Mouse (Mus musculus) stomach, postnatal 0 days (tissue): ENCODE measurements around the gene Ppfibp2. TPM values are rescaled to one million over a fixed set of nuclear protein-coding genes. Genes with fewer than 3 reads are reported as not detected.

Experiments used
- ATAC-seq: fragments of 200-750 bp; cut with Nextera tagmentation; 2 replicates; pipeline ENCODE4 v1.8.0; 2017; ENCODE audit not compliant: low FRiP score, low TSS enrichment
- DNase-seq: peaks from one replicate; pipeline ENCODE4 v3.0.0-alpha.2; 2016; ENCODE audit warnings: low spot score
- H3K27ac ChIP-seq: fragments of 300-500 bp; sonication (generic); replicated peaks from 2 replicates; pipeline ENCODE4 v1.5.1; 2014; ENCODE audit warnings: mild to moderate bottlenecking, control low read depth
- H3K27me3 ChIP-seq: fragments of 300-500 bp; sonication (generic); 2 replicates; pipeline ENCODE4 v1.6.1; 2014; ENCODE audit warnings: low read length; ENCODE audit not compliant: control insufficient read depth, insufficient read depth
- H3K36me3 ChIP-seq: fragments of 300-500 bp; sonication (generic); 2 replicates; pipeline ENCODE4 v1.6.1; 2014; ENCODE audit warnings: low read length, mixed read lengths; ENCODE audit not compliant: control insufficient read depth, insufficient read depth
- H3K4me1 ChIP-seq: fragments of 300-500 bp; sonication (generic); replicated peaks from 2 replicates; pipeline ENCODE4 v1.6.1; 2014; ENCODE audit warnings: antibody characterized with exemption; ENCODE audit not compliant: control insufficient read depth, insufficient read depth
- H3K4me2 ChIP-seq: fragments of 300-500 bp; sonication (generic); replicated peaks from 2 replicates; pipeline ENCODE4 v1.6.1; 2014; ENCODE audit warnings: low read depth, mild to moderate bottlenecking, control low read depth, moderate library complexity
- H3K4me3 ChIP-seq: fragments of 300-500 bp; sonication (generic); 2 replicates; pipeline ENCODE4 v1.5.1; 2014; ENCODE audit warnings: low read depth, low read length, control low read depth
- H3K9ac ChIP-seq: fragments of 300-500 bp; sonication (generic); 2 replicates; pipeline ENCODE4 v1.6.1; 2014; ENCODE audit warnings: mild to moderate bottlenecking, low read length, control low read depth, mixed read lengths
- H3K9me3 ChIP-seq: fragments of 300-500 bp; sonication (generic); 2 replicates; pipeline ENCODE4 v1.6.1; 2016; ENCODE audit warnings: low read length; ENCODE audit not compliant: control insufficient read depth
- CTCF ChIP-seq: IDR thresholded peaks from 2 replicates; pipeline ENCODE4 v1.5.1; 2016; ENCODE audit warnings: antibody characterized with exemption, low read depth, mild to moderate bottlenecking, moderate library complexity
- EP300 ChIP-seq: optimal IDR thresholded peaks from 2 replicates; pipeline ENCODE3; 2016; ENCODE audit warnings: antibody characterized with exemption
- WGBS: fragments of 180-500 bp; shearing (Covaris S2); extraction: QIAGEN DNeasy Blood & Tissue Kit; methylation state at CpG from one replicate; pipeline ENCODE4 v1.1.7; 2014; 5-methylcytosine and 5-hydroxymethylcytosine counted together
- polyA plus RNA-seq: library from polyadenylated mRNA; unstranded; fragments of >200 nt; fragmentation: Nextera tagmentation; extraction: Ambion mirVana; gene quantifications from 2 replicates; pipeline ENCODE4 v1.2.1, GENCODE M21; 2015

Ppfibp2 gene
- polyA plus RNA-seq, 1 experiment from 2014 or later: 17.8 TPM

DNA sequence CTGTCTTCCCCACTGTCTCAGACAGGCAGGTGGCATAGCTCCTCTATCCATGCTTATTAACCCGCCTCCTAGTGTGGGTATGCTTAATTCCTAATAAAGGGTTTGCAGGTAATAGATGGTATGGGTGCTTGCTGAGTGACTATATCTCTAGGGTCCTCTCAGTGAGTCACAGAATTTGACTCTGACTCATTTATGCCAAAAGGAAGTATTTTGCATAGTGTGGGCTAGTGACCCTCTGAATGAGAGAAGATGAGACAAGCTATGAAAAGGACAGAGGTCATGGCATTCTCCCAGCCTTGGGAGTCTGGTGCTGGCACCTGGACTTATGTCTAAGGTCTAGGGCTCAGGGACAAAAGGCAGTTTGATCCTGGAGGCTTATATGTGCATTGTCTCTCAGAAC lies 125.8 kb downstream of the Ppfibp2 start:
- DNase-seq: no peak
- Histone ChIP-seq H3K9me3 (no peaks in the 10 kb centered on the region), H3K27ac (no peak overlapping the region)

DNA sequence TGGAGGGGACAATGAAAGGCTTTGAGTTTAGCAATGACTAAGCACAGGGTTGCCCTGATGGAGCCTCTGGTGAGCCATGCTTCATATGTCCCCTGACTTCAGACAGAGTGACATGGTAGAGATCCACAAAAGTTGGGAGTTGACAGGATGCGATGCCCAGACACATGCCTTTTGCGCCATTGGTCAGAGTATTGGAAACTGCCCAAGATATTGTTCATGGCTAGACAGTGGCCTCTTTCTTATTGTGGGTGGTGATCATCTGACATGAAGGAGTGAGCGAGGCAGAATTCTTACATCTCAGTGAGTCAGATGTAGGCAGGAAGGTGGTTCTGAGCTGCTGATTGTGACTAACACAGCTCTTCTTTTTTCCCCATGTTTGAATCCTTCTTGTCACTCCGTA lies 127.5 kb downstream of the Ppfibp2 start:
- H3K4me1 ChIP-seq: no peaks in the 10 kb centered on the region
- no peak for DNase-seq
- no peaks in the 10 kb centered on the region for H3K27me3 ChIP-seq
- H3K36me3 ChIP-seq: peaks cover 27% of the 10 kb centered on the region
- no peak for TF ChIP-seq EP300
- no peak for TF ChIP-seq CTCF
- no peak overlapping the region for H3K4me3 ChIP-seq
- ATAC-seq: no peak
- no peak overlapping the region for H3K4me2 ChIP-seq
- WGBS: 89% methylated on average over 4 of the region's 4 CpGs
- H3K27ac ChIP-seq: no peak overlapping the region
- no peak overlapping the region for H3K9ac ChIP-seq
- H3K9me3 ChIP-seq: no peaks in the 10 kb centered on the region

More for the DNA sequence above, 125.8 kb downstream of the Ppfibp2 start:
- Histone ChIP-seq H3K27me3 (no peaks in the 10 kb centered on the region), H3K4me2 (no peak overlapping the region), H3K4me1 (no peaks in the 10 kb centered on the region), H3K4me3 (no peak overlapping the region), H3K9ac (no peak overlapping the region), H3K36me3 (peaks cover 27% of the 10 kb centered on the region)
- WGBS: 100% methylated on average over 1 of the region's 1 CpGs
- TF ChIP-seq CTCF (no peak), EP300 (no peak)
- ATAC-seq: no peak

DNA sequence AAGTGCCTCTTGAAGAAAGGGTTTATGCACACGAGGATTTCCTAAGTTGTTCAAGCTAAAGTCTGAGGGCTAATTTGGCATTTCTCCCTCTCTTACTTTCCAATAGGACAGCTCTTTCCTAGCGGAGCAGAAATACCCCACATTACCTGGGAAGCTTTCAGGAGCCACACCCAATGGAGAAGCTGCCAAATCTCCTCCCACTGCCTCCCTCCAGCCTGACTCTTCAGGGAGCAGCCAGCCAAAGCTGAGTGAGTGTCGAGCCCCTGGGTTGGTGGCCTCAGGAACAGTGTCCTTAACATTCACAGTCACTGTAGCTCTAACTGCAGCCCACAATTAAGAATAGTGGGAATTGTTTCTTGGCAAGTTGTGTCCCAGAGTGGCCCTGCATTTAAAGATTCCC lies 132.5 kb downstream of the Ppfibp2 start:
- no peak overlapping the region for H3K4me2 ChIP-seq
- no peak for ATAC-seq
- H3K36me3 ChIP-seq: peaks cover 24% of the 10 kb centered on the region
- TF ChIP-seq CTCF (no peak), EP300 (no peak)
- no peak for DNase-seq
- WGBS: 39% methylated on average over 3 of the region's 3 CpGs
- no peak overlapping the region for H3K9ac ChIP-seq
- H3K4me3 ChIP-seq: no peak overlapping the region
- H3K27ac ChIP-seq: no peak overlapping the region
- no peaks in the 10 kb centered on the region for H3K27me3 ChIP-seq
- no peaks in the 10 kb centered on the region for H3K9me3 ChIP-seq
- no peaks in the 10 kb centered on the region for H3K4me1 ChIP-seq

GRCm38 (mm10) chr7:107730587-107730986 lies 135.6 kb downstream of the Ppfibp2 start:
- peaks cover 13% of the 10 kb centered on the region for H3K36me3 ChIP-seq
- no peak overlapping the region for H3K4me2 ChIP-seq
- TF ChIP-seq CTCF: no peak
- TF ChIP-seq EP300: no peak
- no peak overlapping the region for H3K27ac ChIP-seq
- no peak overlapping the region for H3K9ac ChIP-seq
- H3K4me3 ChIP-seq: no peak overlapping the region
- no peaks in the 10 kb centered on the region for H3K27me3 ChIP-seq
- WGBS: 58% methylated on average over 10 of the region's 10 CpGs
- H3K9me3 ChIP-seq: no peaks in the 10 kb centered on the region
- no peaks in the 10 kb centered on the region for H3K4me1 ChIP-seq
- DNase-seq: no peak
- no peak for ATAC-seq

DNA sequence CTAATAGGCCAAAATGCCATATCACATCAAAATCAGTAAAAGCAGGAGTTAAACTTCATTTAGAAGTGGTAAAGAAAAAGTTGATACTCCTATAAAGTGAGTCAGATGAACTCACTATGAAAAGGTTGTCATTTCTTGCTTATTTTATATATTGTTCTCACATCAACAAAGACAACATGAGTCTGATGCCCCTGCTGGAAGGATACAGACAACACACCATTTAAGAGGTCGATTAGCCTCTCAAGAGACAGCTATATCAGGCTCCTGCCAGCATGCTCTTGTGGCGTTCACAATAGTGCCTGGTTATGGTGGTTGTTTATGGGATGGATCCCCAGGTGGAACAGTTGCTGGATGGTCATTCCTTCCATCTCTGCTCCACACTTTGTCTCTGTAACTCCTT lies 138.2 kb downstream of the Ppfibp2 start:
- no peak overlapping the region for H3K9ac ChIP-seq
- DNase-seq: no peak
- no peaks in the 10 kb centered on the region for H3K27me3 ChIP-seq
- peak; percentile 32; the same call in 1 of the 2 replicates for TF ChIP-seq CTCF
- TF ChIP-seq EP300: no peak
- no peaks in the 10 kb centered on the region for H3K4me1 ChIP-seq
- H3K4me2 ChIP-seq: no peak overlapping the region
- no peaks in the 10 kb centered on the region for H3K9me3 ChIP-seq
- H3K27ac ChIP-seq: no peak overlapping the region
- WGBS: 83% methylated on average over 2 of the region's 2 CpGs
- H3K36me3 ChIP-seq: peaks cover 9% of the 10 kb centered on the region
- no peak for ATAC-seq
- H3K4me3 ChIP-seq: no peak overlapping the region

- TF ChIP-seq EP300: no peak
- TF ChIP-seq CTCF: peak; percentile 67
- no peaks in the 10 kb centered on the region for H3K9me3 ChIP-seq
- H3K36me3 ChIP-seq: peaks cover 6% of the 10 kb centered on the region; the same call in 1 of the 2 replicates
- no peak overlapping the region for H3K4me2 ChIP-seq
- ATAC-seq: no peak
- 30% methylated on average over 2 of the region's 2 CpGs for WGBS
- no peak overlapping the region for H3K9ac ChIP-seq
- H3K4me3 ChIP-seq: no peak overlapping the region
- H3K27ac ChIP-seq: no peak overlapping the region
- no peaks in the 10 kb centered on the region for H3K4me1 ChIP-seq
- H3K27me3 ChIP-seq: no peaks in the 10 kb centered on the region
- DNase-seq: no peak
Observed at GRCm38 (mm10) chr7:107738726-107739125, 143.7 kb downstream of the Ppfibp2 start.
